Mouse (Mus musculus) kidney, embryonic 15.5 days (tissue): ENCODE data around the gene Hoxa4. TPM values are rescaled to one million over a fixed set of nuclear protein-coding genes. Genes with fewer than 3 reads are reported as not detected.
A peak's percentile ranks its signal among the peaks of the same experiment; 100 is the strongest.

Experiments
- ATAC-seq: fragments of 200-750 bp; cut with Nextera tagmentation; replicated peaks from 2 replicates; pipeline ENCODE4 v1.8.0; 2017; ENCODE audit warnings: moderate TSS enrichment; ENCODE audit not compliant: low FRiP score
- H3K27ac ChIP-seq: fragments of 300-500 bp; sonication (generic); 2 replicates; pipeline ENCODE4 v1.5.1; 2015; ENCODE audit warnings: mild to moderate bottlenecking, inconsistent platforms
- H3K27me3 ChIP-seq: fragments of 300-500 bp; sonication (generic); 2 replicates; pipeline ENCODE4 v1.6.1; 2015; ENCODE audit warnings: inconsistent platforms
- H3K36me3 ChIP-seq: fragments of 300-500 bp; sonication (generic); 2 replicates; pipeline ENCODE4 v1.6.1; 2015; ENCODE audit warnings: inconsistent platforms
- H3K4me1 ChIP-seq: fragments of 300-500 bp; sonication (generic); 2 replicates; pipeline ENCODE4 v1.6.1; 2015; ENCODE audit warnings: inconsistent platforms
- H3K4me2 ChIP-seq: fragments of 300-500 bp; sonication (generic); 2 replicates; pipeline ENCODE4 v1.6.1; 2015; ENCODE audit warnings: moderate library complexity, mild to moderate bottlenecking, inconsistent platforms
- H3K4me3 ChIP-seq: fragments of 300-500 bp; sonication (generic); replicated peaks from 2 replicates; pipeline ENCODE4 v1.5.1; 2015; ENCODE audit warnings: mild to moderate bottlenecking, inconsistent platforms
- H3K9ac ChIP-seq: fragments of 300-500 bp; sonication (generic); 2 replicates; pipeline ENCODE4 v1.6.1; 2015; ENCODE audit warnings: mild to moderate bottlenecking, inconsistent platforms
- H3K9me3 ChIP-seq: fragments of 300-500 bp; sonication (generic); replicated peaks from 2 replicates; pipeline ENCODE4 v1.6.1; 2016; ENCODE audit warnings: inconsistent platforms
- WGBS: fragments of 180-500 bp; shearing (Covaris S2); methylation state at CpG from one replicate; pipeline ENCODE4 v1.1.7; 2015; ENCODE audit warnings: mixed read lengths; 5-methylcytosine and 5-hydroxymethylcytosine counted together
- polyA plus RNA-seq: library from polyadenylated mRNA; unstranded; fragments of >200 nt; fragmentation: Nextera tagmentation; extraction: Ambion mirVana; gene quantifications from 2 replicates; pipeline ENCODE4 v1.2.1, GENCODE M21; 2015

The Hoxa4 gene
- polyA plus RNA-seq, 1 experiment from 2014 or later: 1.8 TPM

- Histone ChIP-seq H3K9ac (peak overlapping the region; percentile 78), H3K4me3 (peak overlapping the region; percentile 77), H3K4me2 (peak overlapping the region; percentile 92), H3K27me3 (peaks cover 21% of the 10 kb centered on the region; the same call in 1 of the 2 replicates), H3K27ac (peak overlapping the region; percentile 99), H3K4me1 (peaks cover 56% of the 10 kb centered on the region), H3K36me3 (peaks cover 4% of the 10 kb centered on the region; the same call in 1 of the 2 replicates), H3K9me3 (no peaks in the 10 kb centered on the region)
- 35% methylated on average over 9 of the region's 9 CpGs for WGBS
- ATAC-seq: no peak
Observed at GRCm38 (mm10) chr6:52219234-52219942, 27.8 kb upstream of the Hoxa4 start.

- Histone ChIP-seq H3K4me1 (peaks cover 61% of the 10 kb centered on the region), H3K9me3 (no peaks in the 10 kb centered on the region), H3K36me3 (peaks cover under 1% of the 10 kb centered on the region; the same call in 1 of the 2 replicates), H3K4me2 (peak overlapping the region; percentile 92), H3K27me3 (peaks cover 21% of the 10 kb centered on the region; the same call in 1 of the 2 replicates), H3K4me3 (peak overlapping the region; percentile 67), H3K27ac (peak overlapping the region; percentile 99), H3K9ac (peak overlapping the region; percentile 78)
- ATAC-seq: no peak
- 24% methylated on average over 14 of the region's 14 CpGs for WGBS
Observed at GRCm38 (mm10) chr6:52218643-52219215, 27.2 kb upstream of the Hoxa4 start.

- Histone ChIP-seq H3K27ac (peak overlapping the region; percentile 99), H3K36me3 (no peaks in the 10 kb centered on the region), H3K4me3 (peak overlapping the region; percentile 67), H3K27me3 (peaks cover 21% of the 10 kb centered on the region; the same call in 1 of the 2 replicates), H3K9me3 (no peaks in the 10 kb centered on the region), H3K4me1 (peaks cover 64% of the 10 kb centered on the region), H3K4me2 (peak overlapping the region; percentile 92), H3K9ac (peak overlapping the region; percentile 78)
- no peak for ATAC-seq
- WGBS: 13% methylated on average over 23 of the region's 23 CpGs
Observed at GRCm38 (mm10) chr6:52217895-52218642, 26.5 kb upstream of the Hoxa4 start.

- Histone ChIP-seq H3K4me1 (peaks cover 64% of the 10 kb centered on the region), H3K27ac (peak overlapping the region; percentile 99), H3K9me3 (no peaks in the 10 kb centered on the region), H3K9ac (peak overlapping the region; percentile 78), H3K4me2 (peak overlapping the region; percentile 92), H3K4me3 (peak overlapping the region; percentile 67), H3K36me3 (no peaks in the 10 kb centered on the region), H3K27me3 (peaks cover 21% of the 10 kb centered on the region; the same call in 1 of the 2 replicates)
- ATAC-seq: peak; percentile 80
- 0% methylated on average over 25 of the region's 25 CpGs for WGBS
Observed at GRCm38 (mm10) chr6:52217459-52217768, 25.9 kb upstream of the Hoxa4 start.

GRCm38 (mm10) chr6:52216691-52217458, 25.3 kb upstream of the Hoxa4 start:
- Histone ChIP-seq H3K4me1 (peaks cover 58% of the 10 kb centered on the region), H3K27me3 (peaks cover 17% of the 10 kb centered on the region; the same call in 1 of the 2 replicates), H3K4me3 (peak overlapping the region; percentile 67), H3K9me3 (no peaks in the 10 kb centered on the region), H3K9ac (peak overlapping the region; percentile 78), H3K27ac (peak overlapping the region; percentile 99), H3K4me2 (peak overlapping the region; percentile 92), H3K36me3 (no peaks in the 10 kb centered on the region)
- ATAC-seq: peak; percentile 15; the same call in 1 of the 2 replicates
- WGBS: under 1% methylated on average over 60 of the region's 60 CpGs

GRCm38 (mm10) chr6:52215771-52216535, 24.4 kb upstream of the Hoxa4 start:
- Histone ChIP-seq H3K27me3 (peaks cover 15% of the 10 kb centered on the region; the same call in 1 of the 2 replicates), H3K27ac (peak overlapping the region; percentile 99), H3K9me3 (no peaks in the 10 kb centered on the region), H3K4me2 (peak overlapping the region; percentile 92), H3K4me3 (peak overlapping the region; percentile 67), H3K9ac (peak overlapping the region; percentile 78), H3K36me3 (no peaks in the 10 kb centered on the region), H3K4me1 (peaks cover 61% of the 10 kb centered on the region)
- 1% methylated on average over 30 of the region's 30 CpGs for WGBS
- no peak for ATAC-seq

- ATAC-seq: no peak
Observed at GRCm38 (mm10) chr6:52215070-52215469, 23.5 kb upstream of the Hoxa4 start.

GRCm38 (mm10) chr6:52214271-52214670, 22.7 kb upstream of the Hoxa4 start:
- Histone ChIP-seq H3K4me2 (peak overlapping the region; percentile 92), H3K4me1 (peaks cover 66% of the 10 kb centered on the region), H3K36me3 (no peaks in the 10 kb centered on the region), H3K9ac (0 out of 2 replicates have a peak overlapping the region, but pooled peaks have one; percentile 4), H3K27ac (peak overlapping the region; percentile 99), H3K9me3 (no peaks in the 10 kb centered on the region), H3K27me3 (peaks cover 15% of the 10 kb centered on the region; the same call in 1 of the 2 replicates), H3K4me3 (peak overlapping the region; percentile 69)
- WGBS: 18% methylated on average over 5 of the region's 5 CpGs
- ATAC-seq: no peak

More at GRCm38 (mm10) chr6:52215070-52215469, 23.5 kb upstream of the Hoxa4 start:
- H3K4me2 ChIP-seq: peak overlapping the region; percentile 92
- H3K36me3 ChIP-seq: no peaks in the 10 kb centered on the region
- H3K9me3 ChIP-seq: no peaks in the 10 kb centered on the region
- H3K9ac ChIP-seq: peak overlapping the region; percentile 78; the same call in 1 of the 2 replicates
- peaks cover 15% of the 10 kb centered on the region; the same call in 1 of the 2 replicates for H3K27me3 ChIP-seq
- peak overlapping the region; percentile 67 for H3K4me3 ChIP-seq
- WGBS: 36% methylated on average over 3 of the region's 3 CpGs
- peak overlapping the region; percentile 99; the same call in 1 of the 2 replicates for H3K27ac ChIP-seq
- peaks cover 65% of the 10 kb centered on the region for H3K4me1 ChIP-seq

GRCm38 (mm10) chr6:52213119-52213986, 21.8 kb upstream of the Hoxa4 start, which contains the start of the genes Hoxa3 and Gm28308:
Hoxa3 (minus strand) TSS chr6:52213336.
Gm28308 (minus strand) TSS chr6:52213339.
- H3K9ac ChIP-seq: peak within 1 kb of the TSS; percentile 85
- H3K27me3 ChIP-seq: peaks cover 15% of the 10 kb centered on the region; the same call in 1 of the 2 replicates
- peak within 1 kb of the TSS; percentile 69 for H3K4me3 ChIP-seq
- no peaks in the 10 kb centered on the region for H3K36me3 ChIP-seq
- peak; percentile 52 for ATAC-seq
- no peaks in the 10 kb centered on the region for H3K9me3 ChIP-seq
- peak within 1 kb of the TSS; percentile 99 for H3K27ac ChIP-seq
- H3K4me1 ChIP-seq: peaks cover 66% of the 10 kb centered on the region
- 3% methylated on average over 38 of the region's 38 CpGs for WGBS
- peak within 1 kb of the TSS; percentile 92 for H3K4me2 ChIP-seq
